Mouse (Mus musculus) mammary gland, adult 2 months (tissue): ENCODE data around the gene Gldc. TPM values are rescaled to one million over a fixed set of nuclear protein-coding genes. Genes with fewer than 3 reads are reported as not detected.

Source experiments
- polyA plus RNA-seq: library from polyadenylated mRNA; depleted of rRNA; stranded (reverse); fragments of >200 nt; gene quantifications from 2 replicates; pipeline ENCODE4 v1.2.3, GENCODE M21; 2012; ENCODE audit warnings: low replicate concordance; rRNA removed

Gene Gldc
- polyA plus RNA-seq, result 0.99 and 1.1 TPM in 2 replicates

DNA sequence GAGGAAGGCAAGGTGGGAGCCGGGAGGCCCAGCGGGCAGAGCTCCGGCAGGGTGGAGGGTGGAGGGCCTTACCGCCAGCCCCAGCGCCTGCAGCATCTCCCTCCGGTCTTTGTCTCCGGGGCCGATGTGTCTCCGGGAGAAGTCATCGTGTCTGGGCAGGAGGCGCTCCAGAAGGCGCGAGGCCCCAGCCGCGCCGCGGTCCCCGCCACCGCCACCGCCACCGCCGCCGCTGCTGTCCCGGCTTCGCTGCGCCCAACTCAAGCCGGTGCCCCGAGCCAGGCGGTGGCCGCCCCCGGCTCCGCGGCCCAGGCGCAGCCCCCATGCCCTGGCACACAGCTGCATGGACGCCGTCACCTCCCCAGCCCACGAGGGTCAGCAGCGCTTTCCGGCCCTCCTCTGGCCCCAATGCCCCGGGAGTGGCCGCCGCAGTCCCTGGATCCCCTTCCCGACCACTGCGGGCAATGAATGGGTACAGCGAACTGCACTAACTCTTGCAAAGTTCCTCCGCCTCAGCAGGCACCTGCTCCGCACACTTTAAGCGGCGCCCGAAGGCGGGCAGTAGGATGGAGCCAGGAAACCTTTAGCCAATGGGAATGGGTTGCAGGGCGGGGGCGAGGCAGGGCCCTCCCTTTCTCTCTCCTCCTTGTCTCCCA, at the start of gene Gldc:
Gene Gldc (minus strand): TSS at position 511 of the 653 bp plus-strand sequence.

Other genes starting within 250 kb of the Gldc start
- not detected in 2 replicates for gene Trpd52l3, start 171.6 kb downstream of the Gldc start, polyA plus RNA-seq
- gene Uhrf2, start 144.9 kb downstream of the Gldc start, polyA plus RNA-seq, result 29.1 and 49.3 TPM in 2 replicates
- 0.49 TPM in 1 of 2 replicates, not detected in the other for gene Mbl2, start 57.5 kb upstream of the Gldc start, polyA plus RNA-seq